Mouse (Mus musculus) frontal cortex, postnatal 25 days (tissue): ENCODE results near the gene Pum2.
A peak's percentile ranks its signal among the peaks of the same experiment; 100 is the strongest.

Source experiments
- DNase-seq, 2 experiments: peaks; one replicate each; pipeline ENCODE4 v3.0.0; 2022; ENCODE audit warnings: low spot score in 2 of 2

Pum2 gene

GRCm38 (mm10) chr12:8761058-8761457 is 87.1 kb downstream of the Pum2 start:
- no peak for DNase-seq

GRCm38 (mm10) chr12:8762667-8763066 is 88.7 kb downstream of the Pum2 start:
- DNase-seq = no peak

GRCm38 (mm10) chr12:8764221-8764930 is 90.4 kb downstream of the Pum2 start:
- DNase-seq = peak in 1 of 2 experiments; percentile 1

- peak; percentile 15 to 18 for DNase-seq
Observed at GRCm38 (mm10) chr12:8770946-8771843, 97.3 kb downstream of the Pum2 start, which contains the start of gene Sdc1. Sdc1 (plus strand) TSS chr12:8771323.

- no peak for DNase-seq
Observed at GRCm38 (mm10) chr12:8771844-8772380, 98.0 kb downstream of the Pum2 start.

DNA sequence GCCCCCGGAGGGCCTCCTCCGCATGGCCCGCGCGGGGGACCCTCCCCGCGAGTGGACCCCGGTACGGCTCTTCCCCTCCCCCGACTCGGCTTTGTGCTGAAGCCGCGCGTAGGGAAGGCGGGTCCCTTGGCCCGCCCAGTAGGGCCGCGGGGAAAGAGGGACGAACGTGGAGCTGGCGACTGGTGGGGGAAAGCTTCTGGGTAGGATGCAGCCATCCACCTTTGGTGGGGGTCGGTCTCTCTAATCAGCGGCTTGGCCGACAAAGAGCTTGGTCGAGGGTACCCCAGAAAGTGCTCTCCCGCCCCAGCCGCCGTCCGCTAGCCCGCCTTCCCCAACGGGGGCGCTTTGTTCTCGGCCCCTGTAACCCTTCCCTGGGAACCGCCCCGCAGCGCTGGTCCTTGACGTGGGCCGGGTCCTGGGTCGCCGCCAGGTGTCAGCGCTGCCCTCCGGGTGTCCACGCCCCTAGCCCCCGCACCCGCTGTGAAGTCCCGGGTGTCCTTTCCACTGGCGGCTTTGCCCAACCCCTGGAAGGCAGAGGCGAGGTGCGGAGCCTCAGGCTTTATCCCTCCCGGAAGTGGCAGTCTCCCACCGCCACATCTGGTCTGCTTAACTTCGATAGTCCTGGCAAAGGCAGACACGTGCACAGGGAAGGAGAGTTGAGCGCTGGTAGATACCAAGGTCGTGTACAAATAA is 98.7 kb downstream of the Pum2 start:
- DNase-seq = no peak

GRCm38 (mm10) chr12:8773336-8773735 is 99.4 kb downstream of the Pum2 start:
- no peak for DNase-seq

- DNase-seq = no peak
Observed at GRCm38 (mm10) chr12:8774183-8774582, 100.2 kb downstream of the Pum2 start.

GRCm38 (mm10) chr12:8776206-8776605 is 102.3 kb downstream of the Pum2 start:
- no peak for DNase-seq

DNA sequence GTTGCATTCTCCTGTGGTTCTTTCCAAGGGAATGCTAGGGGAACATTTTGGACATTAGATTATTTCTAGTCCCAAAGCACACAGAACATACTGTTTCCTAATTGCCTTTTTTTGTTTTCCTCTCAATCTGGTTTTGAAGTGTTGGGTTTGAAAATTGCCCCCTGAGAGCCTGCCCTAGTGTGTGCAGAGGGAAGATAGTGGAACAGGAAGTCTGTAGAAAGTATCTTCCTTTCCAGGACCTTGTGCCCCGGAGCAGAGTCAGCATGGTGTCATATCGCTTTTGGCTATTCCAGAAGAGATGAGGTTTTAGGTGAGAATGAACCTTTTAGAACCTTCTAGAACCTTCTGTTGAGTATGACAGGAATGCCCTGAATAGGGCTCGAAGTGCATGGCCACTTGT is 102.8 kb downstream of the Pum2 start:
- DNase-seq = no peak

- DNase-seq = no peak
Observed at GRCm38 (mm10) chr12:8778106-8778505, 104.2 kb downstream of the Pum2 start.

DNA sequence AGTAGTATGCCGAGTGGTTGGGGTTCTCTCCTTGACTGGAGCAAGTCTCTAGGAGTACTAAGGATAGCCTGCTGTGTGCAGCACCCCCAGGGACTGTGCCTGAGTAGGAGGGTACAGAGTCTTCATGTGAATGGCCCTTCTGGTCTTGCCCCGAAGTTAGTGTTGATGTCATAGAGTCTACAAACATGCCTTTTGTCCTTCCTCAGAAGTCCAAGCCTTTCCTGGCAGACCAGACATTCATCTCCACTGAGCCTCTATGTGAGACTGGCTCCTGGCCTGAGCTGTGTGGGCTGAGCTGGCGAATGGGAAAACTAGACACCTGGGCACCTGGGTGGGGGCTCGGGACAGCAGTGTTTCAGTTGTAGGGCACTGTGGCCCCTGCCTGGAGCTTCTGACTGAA is 105.9 kb downstream of the Pum2 start:
- no peak for DNase-seq

- no peak for DNase-seq
Observed at GRCm38 (mm10) chr12:8781121-8781520, 107.2 kb downstream of the Pum2 start.

DNA sequence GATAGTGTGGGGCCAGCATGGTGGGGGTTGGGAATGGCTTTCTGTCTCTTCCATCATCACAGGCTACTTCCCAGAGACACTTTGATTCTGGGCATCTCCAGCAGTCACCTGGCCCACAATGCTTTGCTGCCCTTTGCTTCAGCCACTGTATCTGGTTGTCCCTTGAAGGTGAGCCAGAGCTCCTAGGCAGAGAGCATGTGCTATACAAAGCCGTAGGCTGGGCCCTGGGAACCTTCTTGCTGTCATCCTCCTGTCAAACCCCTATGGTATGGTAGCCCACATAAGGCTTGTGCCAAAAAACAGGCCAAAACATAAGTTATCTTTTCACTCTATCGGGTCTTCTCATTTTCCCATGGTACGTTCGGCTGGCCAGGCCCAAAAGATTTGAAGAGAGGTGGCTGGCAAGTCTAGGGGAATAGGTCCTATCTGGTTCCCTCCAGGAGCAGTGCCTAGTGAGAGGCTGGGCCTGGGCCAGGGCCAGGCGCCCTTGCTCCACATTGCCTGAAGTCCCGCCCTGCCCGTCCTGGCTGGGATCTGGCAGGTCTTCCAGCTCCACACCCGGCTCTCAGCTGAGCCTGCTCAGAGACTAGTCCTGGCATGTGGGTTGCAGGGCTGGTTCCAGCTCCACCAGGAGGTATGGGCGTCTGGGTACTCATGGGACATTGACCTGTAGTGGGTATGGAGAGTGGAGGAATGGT is 107.9 kb downstream of the Pum2 start:
- no peak for DNase-seq

DNA sequence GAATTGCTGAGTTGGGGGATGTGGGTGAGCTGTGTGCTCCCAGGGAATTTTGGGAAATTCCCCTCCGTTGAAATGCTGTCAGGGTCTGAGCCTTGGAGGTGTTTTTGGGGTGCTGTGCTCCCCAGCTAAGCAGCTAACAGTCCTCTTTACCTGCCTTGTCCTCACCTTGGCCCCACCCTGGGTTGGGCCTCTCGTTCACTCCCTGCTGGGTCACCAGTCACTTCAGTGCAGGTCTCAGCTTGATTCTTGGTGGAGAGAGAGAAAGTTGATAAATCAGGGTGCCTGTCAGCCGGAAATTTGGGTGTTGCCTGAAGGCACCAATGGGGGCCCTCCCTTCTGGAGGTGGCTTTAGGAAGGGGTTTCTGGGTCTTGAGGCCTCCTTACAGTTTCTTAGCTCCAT is 108.6 kb downstream of the Pum2 start:
- no peak for DNase-seq

DNA sequence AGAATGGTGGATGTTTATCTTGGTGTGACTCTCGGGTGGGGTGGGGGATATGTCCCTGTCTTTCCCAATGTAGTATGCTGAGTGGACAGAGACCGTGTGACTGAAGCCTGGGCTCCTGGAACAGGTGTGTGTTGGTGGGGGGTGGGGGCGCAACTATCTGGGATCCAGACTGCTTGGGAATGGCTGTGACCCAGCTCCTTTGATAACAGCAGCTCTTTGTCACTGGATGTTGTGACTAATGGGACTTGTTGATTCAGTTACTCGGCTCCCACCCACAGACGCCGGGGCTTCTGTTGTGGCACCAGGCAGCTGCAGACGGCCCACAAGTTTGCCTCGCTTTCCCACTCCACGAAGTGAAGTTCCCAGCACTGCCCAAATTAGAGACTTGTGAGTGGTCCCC is 110.3 kb downstream of the Pum2 start:
- no peak for DNase-seq

GRCm38 (mm10) chr12:8786476-8786875 is 112.5 kb downstream of the Pum2 start:
- DNase-seq = no peak

DNA sequence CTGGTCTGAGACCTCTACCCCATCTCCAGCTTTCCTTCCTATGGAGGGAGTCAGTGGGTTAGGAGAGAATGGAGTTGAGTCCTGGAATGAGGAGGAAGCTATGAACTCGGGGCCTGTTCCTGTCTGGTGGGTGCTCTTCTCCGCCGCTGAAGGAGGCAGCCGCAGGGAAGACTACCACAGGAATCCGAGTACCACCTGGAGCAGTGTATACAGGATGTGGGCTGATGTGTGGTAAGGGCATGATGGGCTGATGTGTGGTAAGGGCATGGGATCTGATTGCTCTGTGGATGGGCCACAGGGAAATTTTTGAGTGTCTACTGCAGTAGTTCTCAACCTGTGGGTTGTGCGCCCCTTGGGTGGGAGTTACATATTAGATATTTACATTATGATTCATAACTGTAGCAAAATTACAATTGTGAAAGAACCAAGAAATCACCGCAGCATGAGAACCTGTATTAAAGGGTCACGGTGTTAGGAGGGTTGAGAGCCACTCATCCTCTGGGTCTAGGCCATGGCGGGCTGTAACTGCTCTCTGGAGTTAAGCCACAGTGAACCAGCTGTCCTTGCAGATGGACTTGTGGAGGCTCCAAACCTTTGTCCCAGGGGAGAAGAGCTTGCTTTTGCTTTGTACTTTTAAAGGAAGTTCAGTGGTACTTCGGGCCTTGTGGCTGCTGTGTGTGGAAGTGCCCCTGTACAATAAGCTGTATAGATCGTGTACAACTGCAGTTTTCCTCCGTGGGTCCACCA is 113.2 kb downstream of the Pum2 start:
- no peak for DNase-seq

DNA sequence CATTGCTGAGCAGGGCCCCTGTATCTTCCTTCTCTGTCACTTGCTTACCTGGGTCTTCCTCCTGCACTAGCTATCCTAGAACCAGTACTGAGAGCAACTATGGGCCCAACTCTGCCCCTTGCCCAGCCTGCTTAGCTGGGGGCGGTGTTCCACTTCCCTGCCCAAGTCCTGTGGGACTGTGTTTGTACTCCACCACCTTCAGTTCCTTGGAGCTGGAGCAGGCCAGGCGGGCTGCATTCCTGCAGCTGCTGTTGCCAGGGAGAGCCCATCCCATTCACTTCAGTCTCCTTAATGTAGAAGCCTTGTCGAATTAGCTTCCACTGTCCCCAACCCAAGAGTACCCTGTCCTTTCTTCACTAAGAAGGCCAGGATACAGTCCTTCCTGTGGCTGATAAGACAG is 114.5 kb downstream of the Pum2 start:
- no peak for DNase-seq

GRCm38 (mm10) chr12:8790615-8791014 is 116.7 kb downstream of the Pum2 start:
- DNase-seq = no peak
